Mouse (Mus musculus) forebrain, embryonic 13.5 days (tissue): ENCODE results near the gene Fam89b. TPM values are rescaled to one million over a fixed set of nuclear protein-coding genes. Genes with fewer than 3 reads are reported as not detected.

Experiments used
- ATAC-seq: fragments of 200-750 bp; cut with Nextera tagmentation; 2 replicates; pipeline ENCODE4 v1.8.0; 2017
- H3K27ac ChIP-seq: fragments of 300-500 bp; sonication (generic); 2 replicates; pipeline ENCODE4 v1.5.1; 2015; ENCODE audit warnings: inconsistent platforms, mild to moderate bottlenecking, moderate library complexity
- H3K27me3 ChIP-seq: fragments of 300-500 bp; sonication (generic); 2 replicates; pipeline ENCODE4 v1.6.1; 2015; ENCODE audit warnings: mild to moderate bottlenecking, inconsistent platforms
- H3K36me3 ChIP-seq: fragments of 300-500 bp; sonication (generic); 2 replicates; pipeline ENCODE4 v1.6.1; 2015; ENCODE audit warnings: mild to moderate bottlenecking, inconsistent platforms; ENCODE audit not compliant: poor library complexity, severe bottlenecking
- H3K4me1 ChIP-seq: fragments of 300-500 bp; sonication (generic); 2 replicates; pipeline ENCODE4 v1.6.1; 2015; ENCODE audit warnings: inconsistent platforms
- H3K4me2 ChIP-seq: fragments of 300-500 bp; sonication (generic); 2 replicates; pipeline ENCODE4 v1.6.1; 2015; ENCODE audit warnings: inconsistent platforms, mild to moderate bottlenecking, moderate library complexity
- H3K4me3 ChIP-seq: fragments of 300-500 bp; sonication (generic); 2 replicates; pipeline ENCODE4 v1.5.1; 2015; ENCODE audit warnings: mild to moderate bottlenecking, inconsistent platforms
- H3K9ac ChIP-seq: fragments of 300-500 bp; sonication (generic); 2 replicates; pipeline ENCODE4 v1.6.1; 2015; ENCODE audit warnings: mild to moderate bottlenecking, inconsistent platforms
- H3K9me3 ChIP-seq: fragments of 300-500 bp; sonication (generic); replicated peaks from 2 replicates; pipeline ENCODE4 v1.6.1; 2016; ENCODE audit warnings: inconsistent platforms
- WGBS: fragments of 180-500 bp; shearing (Covaris S2); methylation state at CpG from one replicate; pipeline ENCODE4 v1.1.7; 2015; 5-methylcytosine and 5-hydroxymethylcytosine counted together
- microRNA-seq: library from miRNA; unstranded; fragments of <30 nt; microRNA quantifications from one replicate; pipeline ENCODE4, GENCODE M21; 2016
- polyA plus RNA-seq: library from polyadenylated mRNA; unstranded; fragments of >200 nt; fragmentation: Nextera tagmentation; extraction: Ambion mirVana; gene quantifications from 2 replicates; pipeline ENCODE4 v1.2.1, GENCODE M21; 2015

The Fam89b gene
- polyA plus RNA-seq, 1 experiment from 2014 or later: 204 TPM

DNA sequence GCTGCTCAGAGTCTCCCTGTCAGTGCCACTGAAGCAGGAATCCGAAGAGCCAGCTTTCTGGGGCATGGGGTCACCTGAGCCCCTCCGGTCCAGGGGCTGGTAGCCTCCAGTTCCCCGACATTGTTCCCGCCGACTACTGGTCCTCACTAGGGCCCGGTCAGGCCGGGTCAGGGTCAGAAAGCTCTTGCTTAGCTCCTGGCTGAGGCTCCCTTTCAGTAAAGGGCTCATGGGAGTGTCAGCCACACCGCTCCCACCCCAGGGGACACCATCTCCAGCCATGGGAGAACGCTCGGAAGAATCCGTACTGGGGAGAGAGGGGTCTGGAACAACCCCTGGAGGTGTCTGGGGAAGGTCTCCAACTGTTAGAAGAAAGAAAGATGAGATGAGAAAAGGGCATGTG, 43.6 kb downstream of the Fam89b start:
- H3K4me3 ChIP-seq: no peak overlapping the region
- H3K9me3 ChIP-seq: no peaks in the 10 kb centered on the region
- H3K9ac ChIP-seq: no peak overlapping the region
- no peak overlapping the region for H3K27ac ChIP-seq
- H3K4me1 ChIP-seq: peaks cover 28% of the 10 kb centered on the region
- ATAC-seq: no peak
- no peaks in the 10 kb centered on the region for H3K27me3 ChIP-seq
- peaks cover 66% of the 10 kb centered on the region for H3K36me3 ChIP-seq
- WGBS: 96% methylated on average over 11 of the region's 11 CpGs
- no peak overlapping the region for H3K4me2 ChIP-seq

DNA sequence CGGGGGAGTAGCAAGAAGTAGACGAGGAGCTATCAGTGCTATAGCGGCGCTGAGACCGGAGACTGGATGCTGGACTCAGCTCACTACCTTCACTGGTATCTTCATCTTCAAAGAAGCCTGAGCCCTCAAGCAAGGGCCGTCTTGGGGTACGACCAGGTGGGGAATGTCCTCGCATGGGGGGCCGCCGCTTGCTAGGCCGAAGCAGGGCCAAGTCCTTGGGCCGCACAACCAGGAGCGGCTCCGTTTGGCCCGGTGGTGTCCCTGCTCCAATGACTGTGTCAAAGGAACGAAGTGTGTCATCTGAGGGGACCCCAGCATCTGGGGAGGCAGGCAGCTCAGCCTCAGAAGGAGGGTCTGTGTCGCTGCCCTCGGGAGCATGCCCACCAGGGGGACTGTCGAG, 44.0 kb downstream of the Fam89b start:
- Histone ChIP-seq H3K36me3 (peaks cover 66% of the 10 kb centered on the region), H3K9ac (no peak overlapping the region), H3K9me3 (no peaks in the 10 kb centered on the region), H3K27ac (no peak overlapping the region), H3K4me2 (no peak overlapping the region), H3K4me3 (no peak overlapping the region), H3K4me1 (peaks cover 24% of the 10 kb centered on the region), H3K27me3 (no peaks in the 10 kb centered on the region)
- no peak for ATAC-seq
- 92% methylated on average over 19 of the region's 19 CpGs for WGBS

DNA sequence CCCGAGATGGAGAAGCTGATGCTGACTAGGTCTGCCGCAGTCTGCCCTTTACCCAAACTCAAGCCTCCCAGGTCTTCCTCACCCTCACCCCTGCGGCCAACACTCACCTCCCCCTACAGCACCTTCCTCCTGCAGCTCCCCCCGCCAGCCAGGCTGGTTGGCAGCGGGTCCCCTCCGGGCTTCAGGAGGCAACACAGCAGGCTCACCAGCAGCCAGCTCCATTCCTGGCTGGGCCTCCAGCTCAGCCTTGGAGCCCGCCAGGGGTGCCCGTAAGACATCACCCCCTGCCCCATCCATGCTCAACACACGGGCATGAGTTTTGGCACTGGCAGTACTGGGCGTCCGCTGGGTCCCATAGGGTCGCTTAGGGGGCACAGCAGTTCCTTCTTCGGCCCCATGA, 44.5 kb downstream of the Fam89b start:
- Histone ChIP-seq H3K4me3 (no peak overlapping the region), H3K4me1 (peaks cover 19% of the 10 kb centered on the region), H3K9me3 (no peaks in the 10 kb centered on the region), H3K27ac (no peak overlapping the region), H3K4me2 (no peak overlapping the region), H3K9ac (no peak overlapping the region), H3K36me3 (peaks cover 71% of the 10 kb centered on the region), H3K27me3 (no peaks in the 10 kb centered on the region)
- ATAC-seq: no peak
- 90% methylated on average over 13 of the region's 13 CpGs for WGBS

DNA sequence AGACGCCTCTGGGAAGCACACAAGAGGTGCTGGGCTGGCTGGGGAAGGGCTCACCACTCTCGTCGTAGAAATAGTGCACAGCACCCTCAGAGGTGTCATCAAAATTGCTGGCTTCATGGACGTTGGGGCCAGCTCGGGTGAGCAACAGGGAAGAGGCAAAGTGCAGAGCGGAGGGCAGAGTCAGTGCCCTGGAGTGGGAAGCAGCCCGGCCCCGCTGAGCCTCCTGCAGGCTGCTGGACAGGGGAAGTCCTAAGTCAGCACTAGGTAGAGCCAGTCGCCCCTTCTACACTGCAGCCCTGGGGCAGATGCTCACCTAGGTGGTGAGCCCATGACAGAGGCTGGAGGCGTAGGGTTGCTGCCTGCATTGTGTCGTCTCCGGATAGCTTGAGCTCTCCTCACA, 45.2 kb downstream of the Fam89b start:
- no peaks in the 10 kb centered on the region for H3K27me3 ChIP-seq
- ATAC-seq: no peak
- no peak overlapping the region for H3K4me3 ChIP-seq
- peaks cover 78% of the 10 kb centered on the region for H3K36me3 ChIP-seq
- H3K27ac ChIP-seq: no peak overlapping the region
- peaks cover 13% of the 10 kb centered on the region for H3K4me1 ChIP-seq
- no peak overlapping the region for H3K4me2 ChIP-seq
- H3K9me3 ChIP-seq: no peaks in the 10 kb centered on the region
- no peak overlapping the region for H3K9ac ChIP-seq
- WGBS: 90% methylated on average over 12 of the region's 12 CpGs

DNA sequence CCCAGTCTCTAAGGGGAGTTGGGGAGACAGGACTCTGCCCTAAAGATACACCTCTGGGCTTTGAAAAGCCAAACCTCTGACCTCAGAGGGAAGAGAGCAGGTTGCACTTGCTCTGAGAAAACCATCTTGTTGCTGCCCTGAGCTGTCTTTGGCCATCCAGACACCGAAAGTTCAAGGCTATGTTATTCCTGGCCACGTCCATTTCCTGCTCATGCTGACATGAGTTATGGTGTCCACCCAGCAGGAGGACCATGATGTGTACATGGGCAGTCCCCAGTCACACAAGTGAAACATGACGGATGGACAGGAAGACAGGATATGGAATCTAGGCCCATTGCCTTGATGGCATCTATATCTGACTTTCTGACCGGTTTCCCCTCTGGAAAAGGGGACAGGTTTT, 49.0 kb downstream of the Fam89b start:
- Histone ChIP-seq H3K36me3 (peaks cover 98% of the 10 kb centered on the region), H3K27me3 (no peaks in the 10 kb centered on the region), H3K27ac (no peak overlapping the region), H3K4me2 (no peak overlapping the region), H3K4me3 (no peak overlapping the region), H3K9me3 (no peaks in the 10 kb centered on the region), H3K4me1 (no peaks in the 10 kb centered on the region), H3K9ac (no peak overlapping the region)
- ATAC-seq: no peak
- WGBS: 94% methylated on average over 4 of the region's 4 CpGs

Small RNA genes lying within 50 kb of the gene (microRNA-seq; reads per million reads assigned to microRNA genes)
- not detected for gene Mir6987

Other genes with a start within 250 kb of the Fam89b start
- 44.4 and 47.0 TPM in 2 replicates for gene Mus81, start 241.3 kb downstream of the Fam89b start, polyA plus RNA-seq
- gene Cfl1, start 239.2 kb downstream of the Fam89b start, polyA plus RNA-seq: 3,452 and 3,520 TPM in 2 replicates
- 0.23 and 0.27 TPM in 2 replicates for gene 1700020D05Rik, start 225.9 kb downstream of the Fam89b start, polyA plus RNA-seq
- gene Snx32, start 219.1 kb downstream of the Fam89b start, polyA plus RNA-seq: 41.4 and 44.4 TPM in 2 replicates
- gene Ovol1, start 169.0 kb downstream of the Fam89b start, polyA plus RNA-seq: 0.06 TPM in 1 of 2 replicates, not detected in the other
- 1.4 and 1.7 TPM in 2 replicates for gene Ap5b1, start 161.6 kb downstream of the Fam89b start, polyA plus RNA-seq
- 146 and 170 TPM in 2 replicates for gene Rnaseh2c, start 127.8 kb downstream of the Fam89b start, polyA plus RNA-seq
- 72.7 and 80.7 TPM in 2 replicates for gene Kat5, start 119.4 kb downstream of the Fam89b start, polyA plus RNA-seq
- gene Rela, start 92.2 kb downstream of the Fam89b start, polyA plus RNA-seq: 33.4 and 34.4 TPM in 2 replicates
- gene Sipa1, start 65.9 kb downstream of the Fam89b start, polyA plus RNA-seq: 9.4 and 11.0 TPM in 2 replicates
- gene Map3k11, start 40.9 kb downstream of the Fam89b start, polyA plus RNA-seq: 11.3 and 11.7 TPM in 2 replicates
- gene Pcnx3, start 40.7 kb downstream of the Fam89b start, polyA plus RNA-seq: 21.6 and 29.4 TPM in 2 replicates
- 0.31 and 0.32 TPM in 2 replicates for gene Kcnk7, start 25.3 kb downstream of the Fam89b start, polyA plus RNA-seq
- 5.3 and 6.7 TPM in 2 replicates for gene Ehbp1l1, start 3.3 kb downstream of the Fam89b start, polyA plus RNA-seq
- gene Ltbp3, start 11.3 kb upstream of the Fam89b start, polyA plus RNA-seq: 8.3 and 13.1 TPM in 2 replicates
- gene Scyl1, start 41.8 kb upstream of the Fam89b start, polyA plus RNA-seq: 56.4 and 62.6 TPM in 2 replicates
- 21.7 and 26.2 TPM in 2 replicates for gene Frmd8, start 145.6 kb upstream of the Fam89b start, polyA plus RNA-seq
- 1.2 and 1.4 TPM in 2 replicates for gene Slc25a45, start 148.2 kb upstream of the Fam89b start, polyA plus RNA-seq
- gene Tigd3, start 164.5 kb upstream of the Fam89b start, polyA plus RNA-seq: 13.1 and 15.5 TPM in 2 replicates
- 147 and 169 TPM in 2 replicates for gene Dpf2, start 183.4 kb upstream of the Fam89b start, polyA plus RNA-seq
- gene Cdc42ep2, start 195.2 kb upstream of the Fam89b start, polyA plus RNA-seq: 4.2 and 4.6 TPM in 2 replicates
- 52.6 and 55.9 TPM in 2 replicates for gene Pola2, start 234.5 kb upstream of the Fam89b start, polyA plus RNA-seq